Mouse (Mus musculus) frontal cortex, postnatal 10 days (tissue): ENCODE measurements around the gene Gga1.

Experiments
- DNase-seq, 2 experiments: peaks; one replicate each; pipeline ENCODE4 v3.0.0; 2022; ENCODE audit warnings: low spot score in 2 of 2, mixed read lengths in 1 of 2

Gene Gga1

GRCm38 (mm10) chr15:78937311-78937710 lies 60.3 kb downstream of the Gga1 start:
- DNase-seq = no peak

GRCm38 (mm10) chr15:78937963-78938362 lies 61.0 kb downstream of the Gga1 start:
- no peak for DNase-seq

- no peak for DNase-seq
Measured at GRCm38 (mm10) chr15:78940325-78940724, 63.3 kb downstream of the Gga1 start.

GRCm38 (mm10) chr15:78942663-78943062 lies 65.7 kb downstream of the Gga1 start:
- DNase-seq = peak; percentile 63 to 78
